In the genomic region with DNA sequence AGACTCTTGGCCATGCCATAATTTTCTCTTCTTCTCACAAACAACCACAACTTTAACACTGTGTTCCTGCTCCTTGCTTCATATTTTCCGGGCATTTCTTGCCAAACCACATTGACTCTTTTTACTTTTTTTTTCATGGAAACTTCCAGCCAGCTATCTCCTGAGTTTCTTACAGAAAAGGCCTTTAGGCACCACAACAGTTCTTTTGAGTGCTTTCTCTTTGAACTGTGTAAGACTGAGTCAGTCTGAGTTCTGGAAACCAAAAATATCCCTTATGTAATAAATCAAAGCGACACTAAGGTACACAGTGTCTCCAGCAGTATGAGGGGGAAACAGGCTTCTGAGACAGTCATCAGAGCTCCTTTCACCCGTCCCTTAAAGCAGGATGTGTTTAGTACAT, we compare ENCODE assay signal across 12 mouse cellular contexts.
DNase-seq lines count a peak whose midpoint lies in the region; ATAC-seq and TF ChIP-seq lines count a peak whose summit lies in the region.
"Had no signal": no experiment of that assay in that cellular context is flagged by ENCODE, and none has a peak within 500 bp of the region (broad histone marks: within the 10 kb centered on the region; RNA-seq: fewer than 3 reads in every experiment).

No protein-coding gene starts in this region.

- POLR2A ChIA-PET in Patski (lab: Charles Lee) = no interaction called here

- no peak overlapping the region for H3K9ac ChIP-seq in limb, embryonic 15.5 days
- H3K9ac ChIP-seq: liver, embryonic 14.5 days had no signal

- no peak for TF ChIP-seq CTCF in Patski (IDR thresholded peaks at IDR 0.05)

- no peak overlapping the region for H3K4me2 ChIP-seq in limb, embryonic 15.5 days

- no peaks in the 10 kb centered on the region for H3K36me3 ChIP-seq in limb, embryonic 15.5 days
- H3K36me3 ChIP-seq: forebrain, embryonic 10.5 days had no signal

- peak; percentile 36 for DNase-seq in gastrocnemius, adult 18-20 months (ENCODE audit: low spot score)
- DNase-seq in gastrocnemius, postnatal 14 days = no peak
- peak; percentile 18 for DNase-seq in left cerebral cortex, adult 11 months (ENCODE audit: low spot score)
- no peak for DNase-seq in left cerebral cortex, postnatal 36 days (ENCODE audit: low spot score in 2 of 2)
- DNase-seq in Patski (ENCODE audit: low read depth, low spot score) = peak; percentile 27
- DNase-seq in spleen, postnatal 36 days (ENCODE audit: low spot score in 2 of 2) = no peak
- no peak for DNase-seq in spleen, adult 12 weeks (ENCODE audit: low spot score)
- DNase-seq: cerebellum, adult 9-11 months had no signal

- no peaks in the 10 kb centered on the region for H3K9me3 ChIP-seq in limb, embryonic 15.5 days
- H3K9me3 ChIP-seq: forebrain, embryonic 10.5 days had no signal

- intact Hi-C loops in gastrocnemius, postnatal 14 days (cut with DNase I; ENCODE audit: low total_unique reads) = no loop called here
- intact Hi-C loops in left cerebral cortex, postnatal 36 days (cut with DNase I) = no loop called here

- H3K4me1 ChIP-seq in limb, embryonic 15.5 days = no peaks in the 10 kb centered on the region
- H3K4me1 ChIP-seq: forebrain, embryonic 10.5 days had no signal

- no peak overlapping the region for H3K4me3 ChIP-seq in limb, embryonic 15.5 days
- H3K4me3 ChIP-seq: forebrain, embryonic 10.5 days had no signal

- CTCF ChIA-PET in Patski (lab: Charles Lee) = interaction anchor here (0.8 kb wide), 1 partner anchor 9 kb away, joined by 3 read pairs; no protein-coding TSS in a partner anchor

- in situ Hi-C loops in Patski (cut with MboI; ENCODE audit: low pct_unique_long_range_greater_than_20kb) = no loop called here

- no peaks in the 10 kb centered on the region for H3K27me3 ChIP-seq in Patski
- H3K27me3 ChIP-seq in limb, embryonic 15.5 days = no peaks in the 10 kb centered on the region

- ATAC-seq in Patski = no peak
- peak; percentile 82 for ATAC-seq in limb, embryonic 15.5 days (ENCODE audit: insufficient number of reproducible peaks, low FRiP score, low TSS enrichment, low read depth)
- ATAC-seq: midbrain, embryonic 16.5 days had no signal

- WGBS in limb, embryonic 15.5 days = 41% methylated on average over 3 of the region's 3 CpGs

- H3K27ac ChIP-seq in limb, embryonic 15.5 days = no peak overlapping the region
- H3K27ac ChIP-seq: forebrain, embryonic 10.5 days; liver, embryonic 14.5 days had no signal

Comparison
In these comparisons a context has a peak if more than half of its experiments do, and no peak if none do; other contexts are left out.
1. DNase-seq: peak in gastrocnemius, adult 18-20 months (single experiment), left cerebral cortex, adult 11 months (single experiment) and Patski (single experiment); none in gastrocnemius, postnatal 14 days (single experiment), left cerebral cortex, postnatal 36 days (0 of 2), spleen, postnatal 36 days (0 of 2) and spleen, adult 12 weeks (single experiment).